Mouse (Mus musculus): Measurements from ENCODE around the gene Gper1.

Gene Gper1

DNA sequence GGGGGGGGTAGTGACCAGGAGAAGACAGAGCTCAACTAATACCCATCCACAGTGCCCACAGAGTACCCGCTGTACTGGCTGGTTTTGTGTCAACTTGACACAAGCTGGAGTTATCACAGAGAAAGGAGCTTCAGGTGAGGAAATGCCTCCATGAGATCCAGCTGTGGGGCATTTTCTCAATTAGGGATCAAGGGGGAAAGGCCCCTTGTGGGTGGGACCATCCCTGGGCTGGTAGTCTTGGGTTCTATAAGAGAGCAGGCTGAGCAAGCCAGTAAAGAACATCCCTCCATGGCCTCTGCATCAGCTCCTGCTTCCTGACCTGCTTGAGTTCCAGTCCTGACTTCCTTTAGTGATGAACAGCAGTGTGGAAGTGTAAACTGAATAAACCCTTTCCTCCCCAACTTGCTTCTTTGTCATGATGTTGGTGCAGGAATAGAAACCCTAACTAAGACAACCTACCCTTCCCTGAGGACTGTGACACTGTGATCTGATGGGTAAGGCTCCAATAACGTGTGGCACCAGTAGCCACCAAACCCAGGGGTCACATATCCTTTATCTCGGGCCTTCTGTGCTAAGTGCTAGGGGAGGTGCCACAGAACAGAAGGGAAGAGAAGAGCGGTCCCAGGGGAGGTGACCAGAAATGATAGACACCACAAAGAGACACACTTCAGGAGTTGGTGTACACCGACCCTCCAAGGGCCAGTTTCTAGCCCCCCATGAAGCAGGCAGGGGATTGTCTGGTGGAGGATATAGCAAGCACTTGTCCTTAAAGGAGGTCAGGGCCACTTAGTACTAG lies 32.4 kb upstream of the Gper1 start:
- peak; percentile 32 for DNase-seq (ENCODE audit: low spot score)

DNA sequence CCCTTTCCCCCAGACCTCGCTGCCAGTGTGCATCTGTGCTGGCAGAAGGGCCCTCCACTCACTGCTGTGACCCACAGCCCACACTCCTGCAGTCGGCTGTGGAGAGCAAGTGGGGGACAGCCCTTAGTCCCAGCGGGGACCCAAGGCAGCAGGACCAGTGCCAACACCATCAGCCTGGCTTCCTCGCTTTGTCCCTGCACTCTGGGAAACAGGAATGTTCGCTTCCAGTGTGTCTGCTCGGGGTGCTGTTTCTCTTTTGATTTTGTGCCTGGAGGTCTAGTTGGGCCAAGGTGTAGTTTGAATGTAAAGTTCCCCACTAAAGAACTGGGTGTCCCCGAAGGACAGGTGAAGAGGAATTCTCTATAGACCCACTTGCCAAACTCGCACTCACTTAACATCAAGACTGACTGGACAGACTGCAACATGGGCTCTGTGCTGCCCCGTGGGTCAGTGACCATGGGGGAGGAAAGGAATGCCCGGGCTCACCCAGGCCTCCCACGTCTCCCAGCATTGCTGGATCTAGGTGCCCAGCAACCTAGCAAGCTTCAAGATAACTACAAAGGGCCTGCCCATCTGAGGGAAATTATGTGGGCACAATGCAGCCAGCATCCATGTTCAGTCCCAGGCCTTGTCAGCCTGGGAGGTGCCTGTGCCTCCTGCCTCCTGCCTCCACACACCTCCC lies 31.5 kb upstream of the Gper1 start:
- no peak for DNase-seq (ENCODE audit: low spot score)

DNA sequence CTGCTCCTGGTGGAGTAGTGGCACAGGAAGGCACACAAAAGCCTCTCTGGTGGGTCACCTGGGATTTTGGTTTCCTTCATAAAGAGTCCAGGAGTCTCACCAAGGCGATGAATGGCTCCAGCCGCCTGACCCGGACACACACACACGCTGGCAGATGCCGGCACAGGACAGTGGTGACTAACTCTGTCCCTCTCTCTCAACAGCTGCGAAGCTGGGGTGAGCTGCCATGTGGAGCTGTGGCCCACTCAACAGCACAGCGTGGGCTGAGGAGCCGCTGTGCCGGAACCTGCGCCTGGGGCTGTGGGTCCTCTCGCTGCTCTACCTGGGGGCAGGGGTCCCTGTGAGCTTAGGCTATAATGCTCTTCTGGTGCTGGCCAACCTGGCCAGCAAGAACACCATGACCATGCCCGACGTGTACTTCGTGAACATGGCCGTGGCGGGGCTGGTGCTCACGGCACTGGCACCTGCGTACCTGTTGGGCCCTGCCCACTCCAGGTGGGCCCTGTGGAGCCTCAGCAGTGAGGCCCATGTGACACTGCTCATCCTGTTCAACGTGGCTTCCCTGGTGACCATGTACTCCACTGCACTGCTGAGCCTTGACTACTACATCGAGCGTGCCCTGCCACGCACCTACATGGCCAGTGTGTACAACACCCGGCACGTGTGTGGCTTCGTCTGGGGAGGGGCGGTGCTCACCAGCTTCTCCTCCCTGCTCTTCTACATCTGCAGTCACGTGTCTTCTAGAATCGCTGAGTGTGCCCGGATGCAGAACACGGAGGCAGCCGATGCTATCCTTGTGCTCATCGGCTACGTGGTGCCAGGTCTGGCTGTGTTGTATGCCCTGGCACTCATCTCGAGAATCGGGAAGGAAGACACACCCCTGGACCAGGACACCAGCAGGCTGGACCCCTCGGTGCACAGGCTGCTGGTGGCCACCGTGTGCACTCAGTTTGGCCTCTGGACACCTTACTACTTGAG lies 30.4 kb upstream of the Gper1 start:
- DNase-seq (ENCODE audit: low spot score) = no peak

GRCm38 (mm10) chr5:139393197-139393588 lies 29.8 kb upstream of the Gper1 start:
- DNase-seq (ENCODE audit: low spot score) = no peak

- no peak for DNase-seq (ENCODE audit: low spot score)
Observed at GRCm38 (mm10) chr5:139394399-139394798, 28.6 kb upstream of the Gper1 start.

DNA sequence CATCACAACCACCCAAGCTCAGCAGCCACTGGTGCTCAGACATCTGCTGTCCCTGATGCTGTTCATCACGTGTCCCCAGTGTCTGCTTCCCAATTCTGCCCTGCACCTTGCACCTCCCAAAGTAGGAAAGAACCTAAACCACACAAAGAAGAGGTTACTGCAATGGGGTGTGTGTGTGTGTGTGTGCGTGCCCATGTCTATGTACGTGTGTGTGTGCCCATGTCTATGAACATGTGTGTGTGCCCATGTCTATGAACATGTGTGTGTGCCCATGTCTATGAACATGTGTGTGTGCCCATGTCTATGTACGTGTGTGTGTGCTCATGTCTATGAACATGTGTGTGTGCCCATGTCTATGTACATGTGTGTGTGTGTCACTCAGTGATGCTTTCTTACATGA lies 27.4 kb upstream of the Gper1 start:
- no peak for DNase-seq (ENCODE audit: low spot score)

DNA sequence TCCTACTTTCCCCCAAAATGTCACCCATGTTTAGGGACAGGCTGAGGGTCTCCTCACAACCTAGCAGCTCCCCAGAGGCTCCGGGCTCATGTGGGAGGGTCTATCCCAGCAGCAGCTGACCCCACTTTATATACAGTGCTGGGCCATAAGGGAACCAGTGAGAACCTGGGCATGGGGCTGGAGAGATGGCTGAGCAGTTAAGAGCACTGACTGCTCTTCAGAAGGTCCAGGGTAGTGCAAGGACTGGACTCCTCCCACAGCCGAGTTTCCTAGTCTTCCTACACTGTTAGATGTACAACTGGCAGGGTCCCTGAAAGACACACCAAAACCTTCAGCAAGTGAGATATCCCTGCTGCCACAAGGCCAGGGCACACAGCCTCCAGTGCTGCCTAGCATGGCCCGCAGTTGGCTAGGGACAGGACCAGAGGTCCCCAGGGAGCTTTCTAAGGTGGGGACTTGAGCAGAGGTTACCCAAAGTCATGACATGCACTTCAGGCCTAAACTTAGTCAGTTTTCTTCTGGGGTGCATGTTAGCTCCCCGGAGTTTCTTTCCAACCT lies 25.5 kb upstream of the Gper1 start:
- no peak for DNase-seq (ENCODE audit: low spot score)

DNA sequence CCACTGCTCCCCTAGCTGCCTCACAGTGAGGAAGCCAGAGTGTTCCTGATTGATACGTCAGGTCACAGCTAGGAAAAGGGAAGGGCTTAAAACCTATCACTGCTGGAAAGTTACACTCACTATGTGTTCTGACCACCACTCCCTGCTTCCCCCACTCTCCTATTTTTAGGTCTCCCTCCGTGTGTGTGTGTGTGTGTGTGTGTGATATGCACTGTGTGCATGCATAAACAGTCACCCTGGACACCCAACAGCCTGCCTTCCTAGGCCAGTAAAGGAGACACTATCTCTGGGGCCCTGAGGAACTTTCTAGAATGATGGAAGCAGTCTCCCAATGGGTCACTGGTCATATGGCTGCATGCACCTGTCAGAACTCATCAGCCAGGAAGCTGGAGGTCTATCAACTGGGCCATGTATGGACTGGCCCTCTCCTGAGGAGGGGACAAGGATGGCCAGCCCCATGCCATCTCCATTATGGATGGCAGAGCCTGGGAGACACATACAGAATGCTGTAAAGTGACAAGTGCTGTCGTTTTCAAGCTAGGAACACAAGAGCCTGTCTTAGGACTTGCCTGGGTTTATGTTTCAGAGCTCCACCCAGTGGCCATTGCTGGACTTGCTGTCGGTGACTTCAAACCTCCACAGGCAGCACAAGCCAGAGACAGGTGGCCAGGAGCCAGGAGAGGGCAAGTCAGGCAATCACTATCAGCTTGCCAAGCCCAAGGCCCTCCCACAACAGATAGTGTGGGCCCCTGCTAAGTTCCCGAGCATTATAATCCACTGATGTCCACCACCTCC lies 24.8 kb upstream of the Gper1 start:
- peak; percentile 91 for DNase-seq (ENCODE audit: low spot score)

- no peak for DNase-seq (ENCODE audit: low spot score)
Observed at GRCm38 (mm10) chr5:139398786-139399185, 24.2 kb upstream of the Gper1 start.

DNA sequence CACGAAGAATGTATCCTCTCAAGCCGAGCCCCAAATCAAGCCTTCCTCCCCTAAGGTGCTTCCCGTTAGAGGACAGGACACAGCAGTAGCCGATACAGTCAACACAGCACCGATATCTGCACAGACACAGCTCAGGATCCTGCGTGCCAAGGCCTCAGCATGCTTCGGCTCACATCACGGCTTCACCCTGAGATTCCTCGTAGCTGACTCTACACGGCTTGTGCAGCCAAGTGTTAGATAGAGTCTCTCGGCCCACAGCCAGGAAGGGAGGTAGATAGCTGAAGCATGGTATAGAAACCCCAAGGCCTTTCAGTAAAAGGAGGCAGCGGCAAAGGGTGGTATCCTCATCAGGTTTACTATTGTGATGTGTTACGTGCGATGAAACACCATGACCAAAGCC lies 23.0 kb upstream of the Gper1 start:
- no peak for DNase-seq (ENCODE audit: low spot score)

DNA sequence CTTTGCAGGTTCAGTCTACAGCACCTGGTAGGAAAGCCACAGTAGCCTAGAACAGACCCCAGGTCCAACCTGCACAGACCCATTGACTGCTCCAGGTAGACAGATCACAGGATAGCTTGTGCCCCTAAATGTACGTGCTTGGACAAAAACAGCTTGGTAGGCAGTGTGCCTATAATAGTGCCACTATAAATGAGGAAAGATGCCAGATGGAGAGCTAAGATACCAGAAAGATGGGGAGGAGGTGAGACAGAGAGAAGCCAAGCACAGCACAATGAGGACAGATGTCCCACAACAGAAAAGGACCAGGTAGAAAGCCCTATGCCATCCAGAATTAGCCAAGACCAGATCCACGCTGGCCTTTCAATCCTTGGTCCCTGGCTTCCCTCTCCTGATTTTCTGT lies 20.8 kb upstream of the Gper1 start:
- DNase-seq (ENCODE audit: low spot score) = no peak

DNA sequence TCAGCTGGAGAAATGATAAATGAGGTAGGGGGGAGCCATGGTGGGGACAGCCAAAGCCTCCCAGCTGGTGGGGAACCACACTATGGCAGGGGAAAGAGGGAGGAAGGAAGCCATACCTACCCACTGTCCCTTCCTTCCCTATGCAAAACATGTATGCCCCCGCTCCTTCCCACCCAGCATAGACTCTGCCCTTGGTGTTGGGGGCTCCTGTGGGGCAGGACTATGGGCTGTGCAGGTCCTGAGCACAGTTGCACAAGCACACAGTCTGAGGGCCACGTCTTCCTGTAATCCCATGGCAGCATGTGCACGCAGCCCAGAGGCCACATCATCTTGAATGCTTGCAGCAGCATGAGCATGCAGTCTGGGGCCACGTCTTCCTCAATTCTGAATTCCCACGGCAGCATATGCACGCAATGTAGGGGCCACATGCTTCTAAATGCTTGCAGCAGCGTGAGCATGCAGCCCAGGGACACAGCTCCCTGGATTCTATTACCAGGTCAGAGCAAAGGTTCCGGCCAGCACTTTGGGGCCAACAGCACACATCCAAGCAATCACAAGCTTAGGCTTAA lies 19.2 kb upstream of the Gper1 start:
- no peak for DNase-seq (ENCODE audit: low spot score)

DNA sequence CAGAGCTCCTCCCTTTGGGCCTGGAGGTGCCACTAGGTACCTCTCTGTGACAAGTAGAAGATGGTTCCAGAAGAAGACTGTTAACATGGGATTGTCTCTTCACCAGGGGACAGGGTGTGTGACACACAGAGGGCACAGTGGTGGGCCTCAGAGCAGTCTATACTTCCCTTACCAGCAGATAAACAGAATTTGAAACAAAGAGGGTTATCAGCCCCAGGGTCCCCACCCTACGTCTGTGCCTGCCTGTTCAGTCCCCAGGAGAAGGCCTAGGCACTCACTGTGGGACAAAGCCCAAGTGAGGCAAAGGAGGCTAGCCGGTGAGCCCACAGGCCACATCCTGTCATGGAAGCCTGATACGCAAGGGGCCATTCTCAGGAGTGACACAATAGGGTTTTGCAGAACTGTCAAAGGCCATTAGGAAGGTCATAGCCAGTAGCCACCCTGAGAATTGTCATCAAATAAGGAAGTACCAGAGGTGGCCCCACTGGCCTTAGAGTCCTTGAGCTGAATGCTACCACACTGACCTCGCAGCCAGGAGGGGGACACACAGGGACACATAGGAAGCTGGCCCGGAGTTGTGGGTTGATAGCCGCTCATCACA lies 18.1 kb upstream of the Gper1 start, which contains the start of gene C130050O18Rik:
Gene C130050O18Rik, plus strand, starts transcription at position 480 of the 601 bp plus-strand sequence.
- no peak for DNase-seq (ENCODE audit: low spot score)

GRCm38 (mm10) chr5:139405478-139405877 lies 17.5 kb upstream of the Gper1 start:
- DNase-seq (ENCODE audit: low spot score) = no peak

DNA sequence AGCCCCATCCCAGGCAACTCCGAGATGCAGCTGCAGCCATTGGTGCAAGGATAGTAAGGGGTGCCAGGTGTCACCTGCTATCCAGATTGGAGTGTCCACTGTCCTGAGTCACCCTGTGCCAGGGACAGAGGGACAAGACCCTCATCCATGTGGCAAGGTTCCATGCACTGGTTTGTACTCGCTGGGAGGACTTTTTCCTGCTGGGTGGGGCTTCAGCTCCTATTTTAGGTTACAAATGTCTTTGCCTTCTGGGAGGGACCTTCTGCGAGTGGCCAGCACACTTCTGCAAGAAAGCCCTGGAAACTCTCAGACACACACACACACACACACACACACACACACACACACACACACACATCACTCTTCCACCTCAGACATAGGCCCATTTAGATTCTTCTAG lies 17.0 kb upstream of the Gper1 start:
- DNase-seq (ENCODE audit: low spot score) = no peak

GRCm38 (mm10) chr5:139407121-139407885 lies 15.6 kb upstream of the Gper1 start:
- DNase-seq (ENCODE audit: low spot score) = no peak

DNA sequence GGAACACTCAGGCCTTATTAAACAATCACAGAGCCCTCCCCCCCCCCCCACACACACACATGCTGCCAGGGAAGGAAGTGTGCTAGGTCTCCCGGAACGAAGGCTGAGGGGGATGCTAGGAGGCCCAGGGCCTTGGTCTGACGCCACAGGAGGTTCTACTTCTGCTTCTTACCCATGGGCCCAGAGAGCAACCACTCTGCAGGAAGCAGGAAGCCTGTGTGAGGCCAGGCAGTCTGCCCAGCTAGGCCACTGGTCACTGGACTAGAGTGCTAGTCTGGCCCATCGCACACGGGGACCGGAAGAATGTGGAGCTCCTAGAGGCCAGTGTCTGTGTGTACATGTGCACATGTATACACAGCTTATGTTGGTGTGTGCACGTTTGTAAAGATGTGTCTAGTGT lies 14.4 kb upstream of the Gper1 start:
- DNase-seq (ENCODE audit: low spot score) = no peak

GRCm38 (mm10) chr5:139409412-139409811 lies 13.5 kb upstream of the Gper1 start:
- no peak for DNase-seq (ENCODE audit: low spot score)

- no peak for DNase-seq (ENCODE audit: low spot score)
Observed at GRCm38 (mm10) chr5:139410056-139410455, 12.9 kb upstream of the Gper1 start.

DNA sequence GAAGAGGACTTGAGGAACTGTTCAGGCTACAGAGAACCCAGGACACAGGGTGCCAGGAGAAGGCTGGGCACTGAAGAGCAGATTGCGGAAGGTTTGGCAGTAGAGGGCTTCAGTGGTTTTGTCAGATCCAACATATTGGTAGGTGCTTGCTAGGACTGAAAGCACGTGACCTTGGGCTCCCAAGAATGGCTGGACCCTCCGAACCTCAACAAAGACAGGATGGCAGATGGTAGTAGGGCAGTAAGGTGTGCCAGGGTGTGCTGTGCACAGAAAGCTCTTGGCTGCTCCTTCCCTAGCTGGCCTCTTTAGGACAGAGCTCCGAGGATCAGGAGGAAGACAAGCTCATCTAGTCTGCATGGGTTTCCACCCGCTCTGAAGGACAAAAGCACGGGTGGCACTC lies 11.8 kb upstream of the Gper1 start:
- no peak for DNase-seq (ENCODE audit: low spot score)
